Comparison of ENCODE assay signal across 8 mouse cellular contexts in genomic region chr1:175880453-175881296, GRCm38 (mm10). TPM values are rescaled to one million over a fixed set of nuclear protein-coding genes. Genes with fewer than 3 reads are reported as not detected.
A peak's percentile ranks its signal among the peaks of the same experiment; 100 is the strongest.
DNase-seq lines count a peak whose midpoint lies in the region; ATAC-seq lines count a peak whose summit lies in the region.

TSS of gene Exo1 (plus strand) at chr1:175880581.

- H3K36me3 ChIP-seq in heart, embryonic 13.5 days: peaks cover 32% of the 10 kb centered on the region
- H3K36me3 ChIP-seq in liver, embryonic 12.5 days: peaks cover 41% of the 10 kb centered on the region
- H3K36me3 ChIP-seq in stomach, embryonic 15.5 days: peaks cover 7% of the 10 kb centered on the region

- under 1% methylated on average over 66 of the region's 66 CpGs for WGBS in heart, embryonic 13.5 days
- under 1% methylated on average over 66 of the region's 66 CpGs for WGBS in liver, embryonic 12.5 days (ENCODE audit: insufficient replicate concordance)
- WGBS in stomach, embryonic 15.5 days: under 1% methylated on average over 66 of the region's 66 CpGs

- no peaks in the 10 kb centered on the region for H3K27me3 ChIP-seq in heart, embryonic 13.5 days (replicated peaks)
- no peaks in the 10 kb centered on the region for H3K27me3 ChIP-seq in liver, embryonic 12.5 days (replicated peaks)
- H3K27me3 ChIP-seq in stomach, embryonic 15.5 days (replicated peaks): no peaks in the 10 kb centered on the region

- H3K27ac ChIP-seq in brown adipose tissue, adult 24 weeks (replicated peaks; ENCODE audit: low read depth, low read length): peak within 1 kb of the TSS; percentile 99
- peak within 1 kb of the TSS; percentile 85 for H3K27ac ChIP-seq in heart, embryonic 13.5 days (replicated peaks)
- peak within 1 kb of the TSS; percentile 88 for H3K27ac ChIP-seq in liver, embryonic 12.5 days
- peak within 1 kb of the TSS; percentile 92 for H3K27ac ChIP-seq in stomach, embryonic 15.5 days

- H3K9ac ChIP-seq in heart, embryonic 13.5 days: peak within 1 kb of the TSS; percentile 89
- H3K9ac ChIP-seq in liver, embryonic 12.5 days: peak within 1 kb of the TSS; percentile 87
- H3K9ac ChIP-seq in stomach, embryonic 15.5 days: peak within 1 kb of the TSS; percentile 29; the same call in 1 of the 2 replicates

- peak; percentile 92 for DNase-seq in CD4-positive, CD25-positive, alpha-beta regulatory T cell, adult 2 months (ENCODE audit: low read depth, low spot score)
- peak; percentile 14 for DNase-seq in fat pad, adult 2 months (ENCODE audit: extremely low read depth, low read depth, low spot score)
- peak; percentile 93 for DNase-seq in kidney, postnatal 10 days
- peak; percentile 82 to 84 for DNase-seq in natural killer cell, adult 2 months (ENCODE audit: low spot score in 2 of 2)

- H3K4me3 ChIP-seq in brown adipose tissue, adult 24 weeks (ENCODE audit: insufficient read depth, low read depth, low read length): peak within 1 kb of the TSS; percentile 93
- H3K4me3 ChIP-seq in heart, embryonic 13.5 days: peak within 1 kb of the TSS; percentile 76
- H3K4me3 ChIP-seq in liver, embryonic 12.5 days: peak within 1 kb of the TSS; percentile 91
- peak within 1 kb of the TSS; percentile 60 for H3K4me3 ChIP-seq in stomach, embryonic 15.5 days (replicated peaks)

- H3K4me1 ChIP-seq in brown adipose tissue, adult 24 weeks (ENCODE audit: control insufficient read depth, insufficient read depth, insufficient read length, low read length): no peaks in the 10 kb centered on the region
- peaks cover 27% of the 10 kb centered on the region for H3K4me1 ChIP-seq in heart, embryonic 13.5 days
- H3K4me1 ChIP-seq in liver, embryonic 12.5 days: peaks cover 23% of the 10 kb centered on the region
- peaks cover 6% of the 10 kb centered on the region; the same call in 1 of the 2 replicates for H3K4me1 ChIP-seq in stomach, embryonic 15.5 days

- H3K4me2 ChIP-seq in heart, embryonic 13.5 days: peak within 1 kb of the TSS; percentile 89
- peak within 1 kb of the TSS; percentile 77 for H3K4me2 ChIP-seq in liver, embryonic 12.5 days
- H3K4me2 ChIP-seq in stomach, embryonic 15.5 days: peak within 1 kb of the TSS; percentile 83

- H3K9me3 ChIP-seq in heart, embryonic 13.5 days: no peaks in the 10 kb centered on the region
- H3K9me3 ChIP-seq in liver, embryonic 12.5 days (replicated peaks): no peaks in the 10 kb centered on the region
- H3K9me3 ChIP-seq in stomach, embryonic 15.5 days: no peaks in the 10 kb centered on the region

- ATAC-seq in heart, embryonic 13.5 days (ENCODE audit: extremely low read depth, insufficient number of reproducible peaks, low FRiP score, low TSS enrichment): peak; percentile 85
- ATAC-seq in liver, embryonic 12.5 days: peak; percentile 98
- ATAC-seq in stomach, embryonic 15.5 days (ENCODE audit: insufficient read depth, low FRiP score, low read depth): peak; percentile 96

RNA-seq across cellular contexts. Expression of gene Exo1, which starts in this region (rescaled TPM):
- polyA plus RNA-seq in brown adipose tissue, adult 24 weeks (2012; ENCODE audit: insufficient read depth, insufficient read length, missing spikeins): not detected in 2 replicates
- polyA plus RNA-seq in heart, embryonic 13.5 days (2015; fragmentation: Nextera tagmentation; extraction: Ambion mirVana): 33.1 and 38.4 TPM in 2 replicates
- 76.5 and 78.4 TPM in 2 replicates for polyA plus RNA-seq in liver, embryonic 12.5 days (2016; fragmentation: Nextera tagmentation; extraction: Ambion mirVana)
- 54.2 and 56.8 TPM in 2 replicates for polyA plus RNA-seq in stomach, embryonic 15.5 days (2015; fragmentation: Nextera tagmentation; extraction: Ambion mirVana)

Comparison
In these comparisons a context has a peak if more than half of its experiments do, and no peak if none do; other contexts are left out.
1. Peak in every context shown above with its lines: DNase-seq, ATAC-seq, H3K4me3 ChIP-seq and H3K27ac ChIP-seq.
2. RNA of gene Exo1 (polyA plus RNA-seq): 76.5 to 78.4 TPM in liver, embryonic 12.5 days, 54.2 to 56.8 TPM in stomach, embryonic 15.5 days and 33.1 to 38.4 TPM in heart, embryonic 13.5 days; not detected in brown adipose tissue, adult 24 weeks; every median in the first group is over 10 times any median in the second.
3. DNase-seq: peak in every context shown above with its lines; median percentile 93 in kidney, postnatal 10 days; 92 in CD4-positive, CD25-positive, alpha-beta regulatory T cell, adult 2 months; 83 in natural killer cell, adult 2 months; 14 in fat pad, adult 2 months.
4. H3K9ac ChIP-seq: peak in every context shown above with its lines; median percentile 89 in heart, embryonic 13.5 days; 87 in liver, embryonic 12.5 days; 29 in stomach, embryonic 15.5 days.